Mouse (Mus musculus) Muller cell, postnatal 12 days (primary cell): ENCODE measurements around the gene Timm8b.
"Not testable (repeated sequence)": the region's sequence is repeated elsewhere in the genome, so short reads cannot be mapped to it uniquely, and the experiment has no call there.

Experiments
- DNase-seq: peaks from one replicate; pipeline ENCODE4 v3.0.0-alpha.2; 2015; ENCODE audit errors: inconsistent ontology term

Gene Timm8b

GRCm38 (mm10) chr9:50602055-50602845 lies 1.5 kb upstream of the Timm8b start:
- DNase-seq: no peak

- no peak for DNase-seq
Observed at GRCm38 (mm10) chr9:50603998-50604324, 251 bp downstream of the Timm8b start.

DNA sequence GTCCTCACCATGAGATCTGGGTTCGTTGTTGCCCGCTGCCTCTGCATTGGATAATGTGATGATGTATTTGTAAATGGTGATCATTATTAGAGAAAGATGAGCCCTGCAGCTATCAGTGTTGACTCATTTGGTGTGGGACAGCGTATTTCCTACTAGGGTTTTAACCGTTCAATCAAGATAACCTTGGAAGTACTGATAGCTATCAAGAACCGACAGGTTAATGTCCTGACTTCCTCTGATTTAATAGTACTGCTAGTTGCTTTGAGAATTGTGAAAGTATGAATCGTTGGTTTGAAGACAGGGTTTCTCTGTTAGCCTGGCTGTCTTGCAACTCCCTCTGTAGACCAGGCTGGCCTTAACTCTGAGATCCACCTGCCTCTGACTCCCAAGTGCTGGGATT lies 628 bp downstream of the Timm8b start:
- DNase-seq: no peak

DNA sequence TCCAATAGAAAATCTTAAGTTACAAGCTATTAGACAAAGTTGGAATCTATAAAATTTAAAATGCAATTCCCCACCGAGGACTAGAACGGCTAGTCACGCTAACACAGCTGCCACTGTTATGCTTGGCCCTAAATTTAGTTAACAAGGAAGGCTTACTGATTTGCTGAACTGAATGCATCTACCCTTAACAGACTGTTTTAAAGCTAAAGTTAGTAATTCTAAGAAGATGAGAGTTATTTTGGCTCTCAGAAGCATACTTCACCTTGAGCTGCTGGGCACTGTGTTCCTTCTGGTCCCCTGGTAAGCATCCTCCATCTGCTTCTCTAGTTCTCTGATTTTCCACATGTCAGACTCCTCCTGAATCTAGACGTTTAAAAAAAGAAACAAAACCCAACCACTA lies 8.4 kb downstream of the Timm8b start:
- DNase-seq: no peak

DNA sequence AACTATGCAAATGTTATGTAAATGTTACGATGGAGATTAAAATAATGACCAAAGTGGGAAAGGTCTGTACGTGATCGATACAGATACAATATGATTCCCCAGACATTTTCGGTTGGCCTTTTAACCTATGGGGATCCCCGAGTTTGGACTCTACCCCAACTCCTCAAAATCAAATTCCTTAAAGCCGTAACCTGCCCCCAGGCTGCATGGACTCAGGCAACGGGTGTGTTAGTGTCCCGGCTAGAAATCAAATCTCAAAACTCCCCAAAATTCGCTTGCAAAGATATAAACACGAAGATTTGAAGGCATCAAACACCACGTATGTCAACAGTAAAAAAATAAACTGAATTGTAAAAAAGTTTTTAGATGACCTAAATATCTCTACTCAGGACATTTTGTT lies 12.5 kb downstream of the Timm8b start:
- DNase-seq: no peak

DNA sequence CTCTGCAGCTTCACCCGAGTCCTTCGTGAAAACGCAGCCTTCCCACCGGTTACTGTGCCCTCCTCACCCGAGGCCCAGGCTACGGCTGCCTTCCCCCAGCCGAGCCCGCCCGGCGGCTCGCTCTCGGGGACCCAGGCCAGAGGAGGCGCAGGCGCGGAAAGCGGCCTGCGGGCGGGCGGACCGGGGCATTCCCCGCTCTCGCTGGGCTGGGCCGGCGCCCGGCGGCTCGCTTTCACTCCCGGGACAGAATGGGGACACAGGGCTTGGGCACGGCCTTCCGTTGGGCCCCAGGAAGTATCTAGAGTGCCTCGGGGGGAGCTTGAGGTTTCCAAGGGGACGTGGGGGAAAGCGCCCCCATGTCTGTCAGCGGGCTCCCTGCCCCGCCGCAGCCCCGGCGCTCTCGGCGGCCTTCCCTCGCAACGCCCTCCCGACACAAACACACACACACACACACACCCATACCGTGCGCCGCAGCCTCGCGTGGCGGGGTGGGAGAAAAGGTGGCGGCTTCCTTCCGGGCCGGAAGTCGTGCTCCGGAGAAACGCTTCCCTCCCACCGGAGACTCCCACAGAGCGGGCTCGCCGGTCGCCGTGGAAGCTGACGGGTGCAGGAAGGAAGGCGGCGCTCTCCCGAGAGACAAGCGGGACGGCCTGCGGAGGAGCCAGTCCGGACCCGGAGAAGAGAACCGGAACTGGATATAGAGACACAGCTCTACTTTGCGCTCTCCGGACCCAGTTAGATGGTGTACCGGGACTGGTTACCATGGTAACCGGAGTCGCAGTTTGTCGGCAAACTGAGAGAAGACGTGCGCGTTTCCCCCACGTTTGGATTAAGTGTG lies 13.3 kb downstream of the Timm8b start, which contains the start of the genes Pih1d2 and Nkapd1:
Gene Pih1d2 (plus strand): TSS at position 556 of the 838 bp plus-strand sequence.
Gene Nkapd1 (minus strand): TSS at position 699 of the 838 bp plus-strand sequence.
- peak; percentile 92 for DNase-seq

GRCm38 (mm10) chr9:50617794-50618330 lies 14.2 kb downstream of the Timm8b start:
- DNase-seq: no peak

DNA sequence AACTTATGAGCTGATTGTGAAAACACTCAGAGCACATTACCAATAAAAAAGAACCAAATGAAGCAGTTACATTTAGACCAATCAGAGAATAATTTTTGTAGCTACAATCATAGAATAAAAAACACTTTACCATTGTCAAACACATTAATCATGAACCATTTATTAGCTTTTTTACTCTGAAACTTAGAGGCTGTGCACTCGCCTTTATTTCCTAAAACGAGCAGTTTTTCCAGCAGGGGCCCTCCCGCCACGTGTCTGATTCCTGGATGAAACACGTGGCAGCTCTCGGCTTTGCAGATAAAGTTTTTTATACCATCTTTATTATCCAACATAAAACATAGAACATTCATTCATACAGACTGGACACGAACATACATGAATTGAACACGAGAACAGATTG lies 27.2 kb downstream of the Timm8b start:
- not testable (repeated sequence) for DNase-seq

DNA sequence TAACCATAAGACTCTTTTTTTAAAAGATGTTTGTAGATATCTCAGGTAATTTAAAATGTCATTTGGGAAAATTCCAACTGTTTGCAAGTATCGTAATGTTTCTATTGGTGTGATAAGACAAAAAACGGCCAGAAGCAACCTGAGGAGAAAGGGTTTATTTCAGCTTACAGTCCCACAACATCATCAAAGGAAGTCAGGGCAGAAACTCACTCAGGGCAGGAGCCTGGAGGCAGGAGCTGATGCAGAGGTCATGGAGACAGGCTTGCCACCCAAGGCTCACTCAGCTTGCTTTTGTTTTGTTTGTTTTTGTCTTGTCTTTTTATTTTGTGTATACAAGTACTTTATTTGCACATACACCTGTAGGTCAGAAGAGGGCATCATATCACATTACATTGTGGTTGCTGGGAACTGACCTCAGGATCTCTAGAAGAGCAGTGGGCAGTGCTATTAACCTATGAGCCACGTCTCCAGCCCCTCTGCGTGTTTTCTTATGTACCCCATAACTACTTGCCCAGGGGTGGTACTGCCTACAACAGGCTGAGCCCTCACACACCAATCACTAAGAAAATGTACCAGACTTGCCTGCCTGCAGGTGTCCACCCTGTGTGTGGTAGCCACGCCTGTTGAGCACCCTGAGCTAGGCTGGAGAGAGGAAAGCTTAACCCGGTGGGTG lies 28.4 kb downstream of the Timm8b start:
- DNase-seq: no peak

- DNase-seq: no peak
Observed at GRCm38 (mm10) chr9:50633059-50633458, 29.3 kb downstream of the Timm8b start.

GRCm38 (mm10) chr9:50634270-50634669 lies 30.6 kb downstream of the Timm8b start:
- no peak for DNase-seq

GRCm38 (mm10) chr9:50646826-50647370 lies 43.2 kb downstream of the Timm8b start:
- no peak for DNase-seq

- no peak for DNase-seq
Observed at GRCm38 (mm10) chr9:50650503-50650902, 46.8 kb downstream of the Timm8b start.
